Mouse (Mus musculus) c-Kit-negative CD71-positive TER-119-positive erythroid progenitor cells, embryonic 14.5 days (primary cell): ENCODE measurements around the gene Rai1.

Experiments
- DNase-seq: peaks from one replicate; pipeline ENCODE4 v3.0.0-alpha.2; 2013; ENCODE audit warnings: low read depth, low spot score

Gene Rai1

GRCm38 (mm10) chr11:60189501-60190040 is 84.8 kb downstream of the Rai1 start:
- DNase-seq = no peak

GRCm38 (mm10) chr11:60190055-60190641 is 85.3 kb downstream of the Rai1 start:
- DNase-seq = no peak

- no peak for DNase-seq
Measured at GRCm38 (mm10) chr11:60192534-60192933, 87.7 kb downstream of the Rai1 start.

GRCm38 (mm10) chr11:60193556-60193955 is 88.7 kb downstream of the Rai1 start:
- no peak for DNase-seq

GRCm38 (mm10) chr11:60195108-60195507 is 90.3 kb downstream of the Rai1 start:
- peak; percentile 36 for DNase-seq

GRCm38 (mm10) chr11:60196344-60196743 is 91.5 kb downstream of the Rai1 start:
- DNase-seq = no peak

GRCm38 (mm10) chr11:60197998-60198619 is 93.3 kb downstream of the Rai1 start:
- DNase-seq = no peak

- no peak for DNase-seq
Measured at GRCm38 (mm10) chr11:60198651-60199050, 93.8 kb downstream of the Rai1 start.

- DNase-seq = peak; percentile 73
Measured at GRCm38 (mm10) chr11:60199702-60200184, 94.9 kb downstream of the Rai1 start.

- no peak for DNase-seq
Measured at GRCm38 (mm10) chr11:60200384-60200783, 95.6 kb downstream of the Rai1 start.

GRCm38 (mm10) chr11:60202710-60203638 is 98.2 kb downstream of the Rai1 start:
- DNase-seq = no peak

- no peak for DNase-seq
Measured at GRCm38 (mm10) chr11:60205026-60205425, 100.2 kb downstream of the Rai1 start.

- DNase-seq = no peak
Measured at GRCm38 (mm10) chr11:60206207-60206606, 101.4 kb downstream of the Rai1 start.

GRCm38 (mm10) chr11:60208201-60208600 is 103.4 kb downstream of the Rai1 start:
- DNase-seq = no peak

GRCm38 (mm10) chr11:60208712-60209111 is 103.9 kb downstream of the Rai1 start:
- no peak for DNase-seq

- DNase-seq = no peak
Measured at GRCm38 (mm10) chr11:60209217-60209932, 104.6 kb downstream of the Rai1 start.

- no peak for DNase-seq
Measured at GRCm38 (mm10) chr11:60209933-60210249, 105.1 kb downstream of the Rai1 start.

- peak; percentile 89 for DNase-seq
Measured at GRCm38 (mm10) chr11:60210305-60210724, 105.5 kb downstream of the Rai1 start.

GRCm38 (mm10) chr11:60211152-60211551 is 106.3 kb downstream of the Rai1 start:
- no peak for DNase-seq

GRCm38 (mm10) chr11:60211761-60212160 is 106.9 kb downstream of the Rai1 start:
- no peak for DNase-seq

- no peak for DNase-seq
Measured at GRCm38 (mm10) chr11:60213266-60213665, 108.5 kb downstream of the Rai1 start.
